Mouse (Mus musculus): ENCODE data around the gene Sf3a3. TPM values are rescaled to one million over a fixed set of nuclear protein-coding genes. Genes with fewer than 3 reads are reported as not detected.
"Not testable (repeated sequence)": the region's sequence is repeated elsewhere in the genome, so short reads cannot be mapped to it uniquely, and the experiment has no call there.

Gene Sf3a3
- polyA plus RNA-seq, 1 experiment from 2014 or later: 98.1 TPM

- Histone ChIP-seq H3K9ac (ENCODE audit: low read depth, low read length) (peak overlapping the region; percentile 38; the same call in 1 of the 2 replicates), H3K36me3 (ENCODE audit: control insufficient read depth, insufficient read depth, low read length) (no peaks in the 10 kb centered on the region), H3K27me3 (ENCODE audit: control insufficient read depth, insufficient read depth, low read depth, low read length) (peaks cover 14% of the 10 kb centered on the region; the same call in 1 of the 2 replicates), H3K9me3 (replicated peaks; ENCODE audit: control insufficient read depth, low read length, poor library complexity, severe bottlenecking) (no peaks in the 10 kb centered on the region), H3K27ac (ENCODE audit: low read length) (0 out of 2 replicates have a peak overlapping the region, but pooled peaks have one; percentile 52), H3K4me2 (ENCODE audit: low read length) (no peak overlapping the region), H3K4me1 (ENCODE audit: control insufficient read depth, insufficient read depth, low read length) (peaks cover 26% of the 10 kb centered on the region), H3K4me3 (ENCODE audit: low read depth, low read length) (no peak overlapping the region)
- 20% methylated on average over 11 of the region's 11 CpGs for WGBS
- no peak for ATAC-seq
Observed at GRCm38 (mm10) chr4:124704797-124705474, 9.6 kb upstream of the Sf3a3 start.

GRCm38 (mm10) chr4:124705661-124706269 lies 8.8 kb upstream of the Sf3a3 start:
- no peak overlapping the region for H3K4me2 ChIP-seq (ENCODE audit: low read length)
- no peaks in the 10 kb centered on the region for H3K9me3 ChIP-seq (replicated peaks; ENCODE audit: control insufficient read depth, low read length, poor library complexity, severe bottlenecking)
- no peak for ATAC-seq
- peaks cover 21% of the 10 kb centered on the region; the same call in 1 of the 2 replicates for H3K4me1 ChIP-seq (ENCODE audit: control insufficient read depth, insufficient read depth, low read length)
- WGBS: 87% methylated on average over 23 of the region's 23 CpGs
- H3K36me3 ChIP-seq (ENCODE audit: control insufficient read depth, insufficient read depth, low read length): no peaks in the 10 kb centered on the region
- no peak overlapping the region for H3K4me3 ChIP-seq (ENCODE audit: low read depth, low read length)
- no peak overlapping the region for H3K27ac ChIP-seq (ENCODE audit: low read length)
- H3K9ac ChIP-seq (ENCODE audit: low read depth, low read length): no peak overlapping the region
- peaks cover 16% of the 10 kb centered on the region; the same call in 1 of the 2 replicates for H3K27me3 ChIP-seq (ENCODE audit: control insufficient read depth, insufficient read depth, low read depth, low read length)

GRCm38 (mm10) chr4:124707381-124708199 lies 7.0 kb upstream of the Sf3a3 start:
- 92% methylated on average over 24 of the region's 25 CpGs for WGBS

GRCm38 (mm10) chr4:124708200-124708517 lies 6.4 kb upstream of the Sf3a3 start:
- H3K9me3 ChIP-seq (replicated peaks; ENCODE audit: control insufficient read depth, low read length, poor library complexity, severe bottlenecking); H3K9ac ChIP-seq (ENCODE audit: low read depth, low read length); H3K36me3 ChIP-seq (ENCODE audit: control insufficient read depth, insufficient read depth, low read length); H3K4me3 ChIP-seq (ENCODE audit: low read depth, low read length); H3K4me2 ChIP-seq (ENCODE audit: low read length); ATAC-seq: not testable (repeated sequence)
- 5% methylated on average over 1 of the region's 1 CpGs for WGBS
- Histone ChIP-seq H3K27ac (ENCODE audit: low read length) (peak overlapping the region; percentile 22; the same call in 1 of the 2 replicates), H3K27me3 (ENCODE audit: control insufficient read depth, insufficient read depth, low read depth, low read length) (peaks cover 12% of the 10 kb centered on the region; the same call in 1 of the 2 replicates), H3K4me1 (ENCODE audit: control insufficient read depth, insufficient read depth, low read length) (peaks cover 15% of the 10 kb centered on the region; the same call in 1 of the 2 replicates)

More at GRCm38 (mm10) chr4:124707381-124708199, 7.0 kb upstream of the Sf3a3 start:
- H3K4me2 ChIP-seq (ENCODE audit: low read length); H3K9me3 ChIP-seq (replicated peaks; ENCODE audit: control insufficient read depth, low read length, poor library complexity, severe bottlenecking); ATAC-seq; H3K27ac ChIP-seq (ENCODE audit: low read length); H3K9ac ChIP-seq (ENCODE audit: low read depth, low read length); H3K4me3 ChIP-seq (ENCODE audit: low read depth, low read length); H3K36me3 ChIP-seq (ENCODE audit: control insufficient read depth, insufficient read depth, low read length): not testable (repeated sequence)
- Histone ChIP-seq H3K27me3 (ENCODE audit: control insufficient read depth, insufficient read depth, low read depth, low read length) (peaks cover 12% of the 10 kb centered on the region; the same call in 1 of the 2 replicates), H3K4me1 (ENCODE audit: control insufficient read depth, insufficient read depth, low read length) (peaks cover 15% of the 10 kb centered on the region; the same call in 1 of the 2 replicates)

- Histone ChIP-seq H3K27ac (ENCODE audit: low read length) (peak overlapping the region; percentile 22; the same call in 1 of the 2 replicates), H3K27me3 (ENCODE audit: control insufficient read depth, insufficient read depth, low read depth, low read length) (peaks cover 12% of the 10 kb centered on the region; the same call in 1 of the 2 replicates), H3K4me3 (ENCODE audit: low read depth, low read length) (peak overlapping the region; percentile 33), H3K9ac (ENCODE audit: low read depth, low read length) (peak overlapping the region; percentile 56; the same call in 1 of the 2 replicates), H3K4me2 (ENCODE audit: low read length) (peak overlapping the region; percentile 60), H3K4me1 (ENCODE audit: control insufficient read depth, insufficient read depth, low read length) (peaks cover 15% of the 10 kb centered on the region; the same call in 1 of the 2 replicates), H3K36me3 (ENCODE audit: control insufficient read depth, insufficient read depth, low read length) (no peaks in the 10 kb centered on the region), H3K9me3 (replicated peaks; ENCODE audit: control insufficient read depth, low read length, poor library complexity, severe bottlenecking) (no peaks in the 10 kb centered on the region)
- no peak for ATAC-seq
- 3% methylated on average over 41 of the region's 41 CpGs for WGBS
Observed at GRCm38 (mm10) chr4:124708518-124709477, 5.8 kb upstream of the Sf3a3 start.

GRCm38 (mm10) chr4:124709961-124710446 lies 4.6 kb upstream of the Sf3a3 start:
- Histone ChIP-seq H3K4me2 (ENCODE audit: low read length) (peak overlapping the region; percentile 30), H3K4me3 (ENCODE audit: low read depth, low read length) (no peak overlapping the region), H3K9ac (ENCODE audit: low read depth, low read length) (no peak overlapping the region), H3K36me3 (ENCODE audit: control insufficient read depth, insufficient read depth, low read length) (no peaks in the 10 kb centered on the region), H3K4me1 (ENCODE audit: control insufficient read depth, insufficient read depth, low read length) (peaks cover 10% of the 10 kb centered on the region; the same call in 1 of the 2 replicates), H3K27me3 (ENCODE audit: control insufficient read depth, insufficient read depth, low read depth, low read length) (peaks cover 12% of the 10 kb centered on the region; the same call in 1 of the 2 replicates), H3K9me3 (replicated peaks; ENCODE audit: control insufficient read depth, low read length, poor library complexity, severe bottlenecking) (no peaks in the 10 kb centered on the region), H3K27ac (ENCODE audit: low read length) (no peak overlapping the region)
- WGBS: 3% methylated on average over 18 of the region's 18 CpGs
- no peak for ATAC-seq

- no peak overlapping the region for H3K9ac ChIP-seq (ENCODE audit: low read depth, low read length)
- no peak overlapping the region for H3K27ac ChIP-seq (ENCODE audit: low read length)
- H3K4me2 ChIP-seq (ENCODE audit: low read length): no peak overlapping the region
- ATAC-seq: no peak
- H3K4me1 ChIP-seq (ENCODE audit: control insufficient read depth, insufficient read depth, low read length): peaks cover 17% of the 10 kb centered on the region
- H3K27me3 ChIP-seq (ENCODE audit: control insufficient read depth, insufficient read depth, low read depth, low read length): peaks cover 12% of the 10 kb centered on the region; the same call in 1 of the 2 replicates
- WGBS: 9% methylated on average over 5 of the region's 5 CpGs
- H3K4me3 ChIP-seq (ENCODE audit: low read depth, low read length): no peak overlapping the region
- no peaks in the 10 kb centered on the region for H3K9me3 ChIP-seq (replicated peaks; ENCODE audit: control insufficient read depth, low read length, poor library complexity, severe bottlenecking)
- no peaks in the 10 kb centered on the region for H3K36me3 ChIP-seq (ENCODE audit: control insufficient read depth, insufficient read depth, low read length)
Observed at GRCm38 (mm10) chr4:124710776-124711291, 3.7 kb upstream of the Sf3a3 start.

Measured in midbrain, embryonic 16.5 days (tissue).